Mouse (Mus musculus) left cerebral cortex, postnatal 36 days (tissue): ENCODE measurements around the gene Ttc23. TPM values are rescaled to one million over a fixed set of nuclear protein-coding genes. Genes with fewer than 3 reads are reported as not detected.

Source experiments
- DNase-seq, 2 experiments: peaks; one replicate each; pipeline ENCODE4 v3.0.0; 2021 to 2022; ENCODE audit warnings: low spot score in 2 of 2, mixed read lengths in 1 of 2
- intact Hi-C: fragments of 180-260 bp; cut with DNase I; formaldehyde crosslinking; loops from one replicate; pipeline ENCODE4 v1.15.1; 2025
- total RNA-seq, 2 experiments: library from RNA; stranded (reverse); gene quantifications; 2 replicates each; pipeline ENCODE4 v1.2.3; 2021

Ttc23 gene
- total RNA-seq, 2 experiments from 2014 or later, result 5.8 to 7.0 TPM

DNA sequence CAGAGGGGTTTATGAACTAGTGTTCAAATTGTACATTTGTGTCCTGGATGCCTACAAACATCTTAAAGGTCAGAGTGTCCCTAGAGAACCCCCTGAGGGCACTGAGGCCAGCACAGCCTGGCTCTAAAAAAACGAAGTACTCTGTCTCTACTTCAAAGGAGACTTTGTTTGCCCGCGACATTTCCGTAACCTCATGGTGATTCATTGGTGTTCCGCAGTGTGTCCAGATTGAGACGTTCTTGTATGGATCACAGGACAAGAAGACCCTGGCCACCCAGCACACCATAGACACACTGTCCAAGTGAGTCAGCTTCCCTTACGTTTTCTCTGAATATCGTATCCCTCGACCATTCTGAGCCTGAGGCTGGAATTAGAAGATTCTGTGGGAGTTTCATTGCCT, 77.8 kb downstream of the Ttc23 start:
- intact Hi-C loops, result no loop called here
- no peak for DNase-seq

DNA sequence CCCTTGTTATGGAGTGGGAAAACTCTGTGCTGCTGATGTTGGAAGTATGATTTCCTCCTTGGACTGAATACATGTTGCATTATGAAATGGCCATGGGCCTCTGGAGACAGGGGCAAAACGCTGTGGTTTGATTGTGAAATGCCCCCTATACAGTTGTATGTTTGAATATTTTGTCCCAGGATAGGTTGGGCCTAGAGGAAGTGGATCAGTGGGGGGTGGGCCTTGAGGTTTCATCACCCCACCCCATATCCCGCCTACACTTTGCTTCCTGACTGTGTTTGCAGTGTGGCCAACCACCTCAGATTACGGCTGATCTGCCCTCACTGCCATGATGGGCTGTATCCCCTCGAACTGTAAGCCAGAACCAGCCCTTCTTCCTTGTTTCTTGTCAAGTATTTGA, 81.0 kb downstream of the Ttc23 start:
- DNase-seq, result no peak
- intact Hi-C loops, result no loop called here

DNA sequence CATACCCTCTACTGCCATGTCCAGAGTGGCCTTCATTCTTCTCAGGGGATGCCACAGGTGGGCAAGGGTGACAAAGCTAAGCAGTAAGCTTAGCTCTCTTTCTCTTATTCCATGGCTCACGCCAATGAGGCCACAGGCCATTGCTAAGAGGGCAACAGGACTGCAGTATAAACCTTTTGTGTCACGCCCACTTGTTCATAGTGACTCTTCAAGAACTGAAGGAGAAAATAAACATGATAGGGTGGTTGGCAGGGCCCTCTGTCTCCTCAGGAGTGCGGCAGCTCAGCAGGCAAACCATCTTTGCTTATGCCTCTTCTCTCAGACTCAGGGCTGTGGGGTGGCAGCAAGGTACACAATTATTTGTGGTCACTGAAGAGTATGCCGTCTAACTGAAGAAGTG, 81.6 kb downstream of the Ttc23 start:
- intact Hi-C loops, result no loop called here
- DNase-seq, result no peak

DNA sequence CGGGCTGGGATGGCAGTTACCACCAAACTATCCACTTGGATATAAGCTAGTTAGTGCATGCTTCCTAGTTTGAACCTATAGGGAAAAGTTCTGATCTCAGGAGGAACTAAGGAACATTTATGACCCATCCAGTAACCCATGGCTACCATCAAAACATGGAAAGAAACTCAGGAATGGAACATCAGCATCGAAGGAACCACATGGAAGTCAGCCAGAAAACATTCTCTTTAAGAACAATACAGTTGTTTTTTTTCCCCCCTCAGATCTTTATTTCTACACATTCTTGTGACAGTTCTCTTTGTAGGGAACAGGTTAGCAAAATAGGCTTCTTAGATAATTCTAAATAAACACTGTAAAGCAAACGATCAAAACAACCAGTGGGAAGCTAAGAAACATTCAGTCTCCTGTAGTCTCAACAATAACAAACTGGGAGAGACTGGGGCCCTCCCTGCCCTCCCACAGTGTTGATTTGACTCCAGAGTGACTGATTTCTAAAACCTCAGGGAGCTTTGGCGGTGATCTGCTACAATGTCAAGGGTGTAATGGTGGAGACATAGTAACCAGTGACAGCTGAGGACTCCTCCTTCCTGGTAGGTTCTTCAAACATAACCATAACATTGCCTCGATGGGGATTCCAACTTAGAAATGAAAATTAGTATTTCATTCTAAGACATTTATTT, 83.4 kb downstream of the Ttc23 start:
- DNase-seq, result no peak
- intact Hi-C loops, result no loop called here

DNA sequence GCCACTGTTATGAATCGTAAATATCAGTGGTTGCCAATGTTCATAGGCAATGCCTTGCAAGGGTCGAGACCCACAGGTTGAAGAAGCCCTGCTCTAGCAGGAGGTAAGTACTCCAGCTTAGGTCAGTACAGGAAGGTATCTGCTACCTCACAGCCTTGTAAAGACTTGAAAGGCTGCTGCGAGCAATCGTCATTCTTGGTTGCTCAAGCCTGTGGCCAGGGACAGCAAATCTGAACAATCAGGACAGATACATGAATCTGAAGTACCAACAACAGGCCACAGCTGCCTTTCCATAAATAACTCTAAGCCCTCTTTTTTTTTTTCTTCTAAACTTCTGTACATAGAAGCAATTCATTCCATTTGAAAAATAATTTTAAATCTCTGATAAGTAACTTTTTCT, 85.1 kb downstream of the Ttc23 start:
- intact Hi-C loops, result no loop called here

DNA sequence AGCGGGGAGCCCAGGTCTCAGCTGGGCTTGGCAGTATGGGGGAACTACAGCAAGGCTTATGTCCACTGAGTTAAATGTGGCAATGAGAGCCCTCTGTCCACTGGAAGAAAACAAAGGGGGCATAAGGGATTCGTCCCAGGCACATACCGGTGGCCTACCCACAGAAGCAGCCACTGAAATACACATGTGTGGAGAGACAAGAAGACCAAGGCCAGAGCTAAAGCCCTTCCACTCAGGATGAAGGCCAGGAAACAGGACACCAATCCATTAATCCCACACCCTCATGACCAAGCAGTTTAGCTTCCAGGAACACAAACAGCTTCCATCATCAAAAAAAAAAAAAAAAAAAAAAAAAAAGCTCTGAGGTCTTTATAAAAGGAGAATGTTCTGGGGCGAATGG, 93.2 kb downstream of the Ttc23 start:
- DNase-seq, result no peak
- intact Hi-C loops, result no loop called here

More for the DNA sequence above, 85.1 kb downstream of the Ttc23 start:
- DNase-seq, result no peak

DNA sequence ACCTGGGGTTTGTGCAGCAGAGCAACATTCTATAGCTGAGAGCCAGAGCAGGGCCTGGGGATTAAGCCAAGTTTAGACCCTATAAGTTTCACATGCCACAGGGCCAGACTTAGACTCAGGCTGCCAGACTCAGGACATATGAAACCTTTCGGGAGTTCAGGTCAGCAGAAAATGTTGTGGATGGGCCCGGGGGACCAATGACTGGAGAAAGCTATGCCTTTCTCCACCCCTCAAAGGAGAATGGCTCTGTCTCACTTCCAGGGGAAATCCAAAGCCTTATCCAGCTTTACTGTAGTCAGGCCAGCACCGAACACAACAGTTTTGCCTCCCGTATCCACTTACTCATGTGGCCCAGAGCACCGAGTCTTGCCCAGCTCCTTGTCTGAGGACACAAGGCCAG, 93.6 kb downstream of the Ttc23 start:
- intact Hi-C loops, result no loop called here
- DNase-seq, result no peak

DNA sequence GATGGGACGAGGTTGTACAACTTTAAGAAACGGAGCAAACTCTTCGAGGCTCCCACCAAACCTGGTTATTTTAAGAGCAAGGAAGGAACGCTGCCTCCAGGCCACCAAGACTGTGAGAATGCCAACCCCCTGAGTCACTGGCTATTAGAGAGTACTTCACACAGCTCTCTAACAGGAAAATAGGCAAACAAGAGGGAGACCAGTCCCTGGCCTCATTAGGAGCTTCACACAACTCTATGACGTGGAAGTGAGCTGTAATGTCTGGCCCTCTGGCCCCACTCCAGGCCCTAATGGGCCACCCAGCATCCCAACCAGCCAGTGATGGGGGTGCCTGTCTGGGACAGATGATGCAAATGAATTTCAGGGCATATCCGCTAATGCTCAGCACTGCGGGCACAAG, 94.5 kb downstream of the Ttc23 start:
- DNase-seq, result no peak
- intact Hi-C loops, result no loop called here

DNA sequence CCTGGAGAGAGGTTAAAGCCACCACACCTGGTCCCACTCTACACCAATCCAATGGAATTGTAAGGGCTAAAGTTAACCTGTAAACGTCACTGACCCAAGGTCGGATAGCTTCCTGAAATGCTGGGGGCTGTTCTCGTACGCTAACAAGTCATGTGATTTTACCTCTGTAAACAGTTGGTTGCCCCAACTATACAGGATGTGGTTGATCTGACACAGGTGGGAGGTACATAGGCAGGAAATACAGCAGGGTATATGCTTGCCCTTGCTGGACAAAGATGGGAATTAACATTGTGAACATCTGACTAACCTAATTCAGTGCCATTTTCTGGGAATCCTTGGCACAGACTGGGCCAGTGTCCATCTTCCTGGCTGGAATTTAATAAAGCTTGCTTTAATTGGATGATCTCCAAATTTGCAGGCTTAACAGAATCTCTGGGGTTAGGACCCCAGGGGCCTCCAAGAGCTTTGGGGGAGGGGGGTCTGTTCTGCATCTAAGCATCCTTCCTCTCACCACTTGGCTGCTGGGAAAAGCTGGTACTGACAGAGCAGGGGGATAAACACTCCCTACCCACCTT, 100.6 kb downstream of the Ttc23 start:
- intact Hi-C loops, result no loop called here

DNA sequence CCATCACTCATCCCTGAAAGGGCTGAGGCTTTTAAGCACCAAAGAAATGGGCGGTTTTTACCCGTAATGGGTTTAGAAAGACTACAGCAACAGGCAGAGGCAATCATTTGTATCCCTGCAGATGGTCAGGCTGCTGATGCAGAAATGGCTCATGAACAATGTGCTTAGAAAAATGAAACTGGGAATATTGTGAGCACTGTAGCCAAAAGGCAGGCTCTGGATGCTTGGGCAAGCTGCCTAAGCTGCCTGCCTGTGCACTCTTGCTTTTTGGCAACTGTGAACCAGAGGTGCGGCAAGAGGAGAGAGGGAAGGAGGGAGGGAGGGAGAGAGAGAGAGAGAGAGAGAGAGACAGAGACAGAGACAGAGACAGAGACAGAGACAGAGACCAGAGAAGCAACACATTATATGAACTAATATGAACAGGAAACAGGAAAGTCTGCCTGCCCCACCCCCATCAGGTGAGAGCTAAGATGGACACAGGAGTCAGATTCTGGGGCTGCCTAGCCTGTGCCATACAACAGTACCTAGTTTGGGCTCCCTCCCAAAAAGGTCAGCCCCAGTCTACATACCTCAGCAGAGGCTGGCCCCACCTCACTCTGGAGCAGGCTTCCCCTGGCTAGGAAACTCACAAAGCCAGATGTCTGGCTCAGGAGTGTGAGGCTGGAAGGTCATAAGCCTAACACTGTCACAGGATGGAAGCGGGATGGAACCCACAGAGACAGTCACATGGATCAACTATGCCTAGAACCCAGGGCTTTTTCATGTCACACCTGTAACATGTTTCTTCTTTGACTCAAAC, 102.4 kb downstream of the Ttc23 start:
- no peak for DNase-seq
- intact Hi-C loops, result no loop called here

More for the DNA sequence above, 100.6 kb downstream of the Ttc23 start:
- no peak for DNase-seq

DNA sequence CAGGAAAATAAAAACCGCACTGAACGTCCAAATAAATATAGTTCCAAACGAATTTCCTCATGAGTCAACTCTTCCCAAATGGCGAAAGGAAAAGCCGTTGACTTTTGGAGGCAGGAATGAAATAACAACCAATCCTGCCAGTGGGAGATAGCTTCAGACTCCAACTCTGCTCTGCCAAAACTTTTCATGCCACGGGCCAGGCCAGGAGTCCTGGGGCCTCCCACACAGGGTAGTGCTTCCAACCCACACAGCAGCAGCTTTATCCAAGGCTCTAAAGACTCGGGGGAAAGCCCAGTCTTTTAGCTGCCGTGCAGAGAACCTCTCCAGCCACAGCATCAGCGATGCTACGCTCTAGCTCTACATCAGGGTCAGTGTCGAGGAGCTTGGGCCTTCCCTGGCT, 107.4 kb downstream of the Ttc23 start:
- intact Hi-C loops, result loop anchor here (5.0 kb wide), 1 partner anchor 42 kb away; no protein-coding TSS in a partner anchor
- DNase-seq, result no peak

DNA sequence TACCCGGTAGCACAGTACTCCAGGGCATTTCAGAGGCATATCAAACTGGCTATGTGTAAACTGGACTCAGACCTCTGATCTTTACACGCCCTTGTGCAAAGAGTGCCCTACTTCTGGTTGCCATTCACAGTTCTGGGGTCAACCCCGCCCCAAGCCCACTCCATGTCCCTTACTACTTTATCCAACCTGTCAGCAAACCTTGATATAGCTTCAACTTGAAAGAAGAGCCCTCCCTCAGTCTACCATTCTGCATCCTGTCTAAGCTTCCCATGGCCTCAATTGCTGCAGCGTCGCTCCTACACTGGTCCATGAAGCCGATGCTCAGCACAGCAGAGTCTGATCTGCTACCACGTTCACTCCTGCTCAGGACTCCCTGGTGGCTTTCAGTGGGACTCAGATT, 108.2 kb downstream of the Ttc23 start:
- intact Hi-C loops, result loop anchor here (5.0 kb wide), 1 partner anchor 43 kb away; no protein-coding TSS in a partner anchor
- no peak for DNase-seq

DNA sequence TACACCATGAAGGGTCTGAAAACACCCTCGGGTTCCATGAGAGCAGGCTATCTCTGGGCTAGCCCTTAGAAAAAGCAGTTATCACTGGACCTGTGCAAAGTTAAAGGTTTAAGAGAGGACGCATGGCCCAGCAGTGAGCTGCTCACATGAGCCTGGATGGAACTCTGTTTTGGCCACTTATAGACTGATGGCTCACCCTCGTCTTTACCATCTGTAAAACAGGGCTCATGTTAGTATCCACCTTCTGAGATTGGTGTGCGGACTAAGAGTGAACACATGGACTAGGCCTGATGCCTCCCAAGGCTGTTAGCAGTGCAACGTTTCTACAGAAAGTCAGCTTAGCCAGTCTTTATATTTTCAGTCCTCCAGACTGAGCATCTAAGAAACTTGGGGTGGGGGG, 109.4 kb downstream of the Ttc23 start:
- intact Hi-C loops, result loop anchor here (5.0 kb wide), 1 partner anchor 44 kb away; no protein-coding TSS in a partner anchor
- no peak for DNase-seq

DNA sequence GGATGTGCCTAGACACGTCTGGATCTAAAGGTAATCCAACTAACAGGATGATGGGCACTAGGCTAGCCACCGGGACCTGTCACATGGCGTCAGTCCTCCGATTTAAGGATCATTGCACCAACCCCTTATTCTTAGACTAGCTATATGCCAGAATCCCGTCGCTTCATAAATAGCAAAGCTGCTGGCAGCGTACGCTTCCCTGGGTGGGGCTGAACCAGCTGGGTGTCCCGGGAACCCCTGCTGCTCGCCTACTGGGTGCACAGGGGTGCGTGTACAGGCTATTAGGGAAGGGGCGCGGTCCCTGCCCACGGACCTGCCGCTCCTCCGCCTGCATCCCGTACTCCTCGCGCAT, 111.3 kb downstream of the Ttc23 start:
- intact Hi-C loops, result loop anchor here (5.0 kb wide), 1 partner anchor 46 kb away; no protein-coding TSS in a partner anchor
- no peak for DNase-seq

DNA sequence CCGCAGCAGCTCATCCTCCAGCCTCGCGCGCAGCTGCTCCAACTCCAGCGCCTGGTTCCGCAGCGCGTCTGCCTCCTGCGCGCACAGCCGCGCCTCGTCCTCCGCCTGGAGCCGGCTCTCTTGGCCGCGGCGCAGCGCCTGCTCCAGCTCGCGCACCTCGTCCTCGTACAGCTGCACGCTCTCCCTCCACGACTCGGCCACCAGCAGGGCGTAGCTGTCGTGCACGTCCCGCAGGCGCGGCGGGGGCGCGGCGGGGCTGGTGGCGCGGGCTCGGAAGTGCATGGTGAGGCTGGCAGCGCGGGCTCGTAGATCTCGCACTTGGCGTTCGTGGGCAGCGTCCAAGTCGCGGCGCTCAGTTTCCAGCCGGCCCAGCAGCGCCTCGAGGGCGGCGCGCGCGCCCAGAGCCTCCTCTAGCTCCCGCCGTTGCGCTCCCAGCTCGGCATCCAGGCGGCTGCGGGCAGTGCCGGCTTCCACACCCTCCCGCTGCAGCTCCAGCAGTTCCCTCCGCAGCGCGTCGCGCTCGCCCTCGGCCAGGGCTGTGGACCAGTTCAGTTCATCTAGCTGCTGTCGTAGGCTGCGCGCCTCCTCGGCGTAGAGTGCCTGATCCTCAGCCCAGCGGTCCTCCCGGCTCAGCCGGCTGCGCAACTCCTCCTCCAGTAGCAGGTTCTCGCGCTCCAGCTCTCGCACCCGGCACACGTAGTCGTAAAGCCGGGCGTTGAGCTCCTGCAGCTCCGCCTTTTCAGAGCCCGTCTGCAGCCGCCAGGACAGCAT, 111.8 kb downstream of the Ttc23 start:
- intact Hi-C loops, result loop anchor here (1.0 to 5.0 kb wide), 2 partner anchors 47 to 87 kb away; no protein-coding TSS in a partner anchor
- DNase-seq, result peak; percentile 81 to 85

DNA sequence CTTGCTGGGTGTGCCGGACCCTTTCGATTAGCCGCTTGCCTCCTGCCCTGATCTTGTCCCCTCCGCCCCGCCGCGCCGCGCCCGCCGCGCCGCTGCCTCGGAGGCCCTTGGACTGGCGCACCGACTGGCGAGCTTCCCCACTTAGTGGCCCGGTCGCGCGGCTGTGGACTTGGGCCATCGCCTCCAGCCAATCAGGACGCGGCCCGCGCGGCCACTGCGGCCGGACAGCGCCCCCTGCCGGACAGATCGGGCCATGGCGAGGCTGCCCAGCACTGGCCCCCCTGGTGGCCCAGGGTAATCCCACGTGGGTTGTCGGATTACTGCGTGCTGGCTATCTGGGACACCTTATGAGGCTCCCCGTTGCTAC, 112.4 kb downstream of the Ttc23 start, which contains the start of gene Synm:
TSS of gene Synm (minus strand) at position 114 of the 367 bp plus-strand sequence.
- intact Hi-C loops, result loop anchor here (1.0 to 5.0 kb wide), 2 partner anchors 47 to 87 kb away; no protein-coding TSS in a partner anchor
- peak; percentile 90 to 92 for DNase-seq

DNA sequence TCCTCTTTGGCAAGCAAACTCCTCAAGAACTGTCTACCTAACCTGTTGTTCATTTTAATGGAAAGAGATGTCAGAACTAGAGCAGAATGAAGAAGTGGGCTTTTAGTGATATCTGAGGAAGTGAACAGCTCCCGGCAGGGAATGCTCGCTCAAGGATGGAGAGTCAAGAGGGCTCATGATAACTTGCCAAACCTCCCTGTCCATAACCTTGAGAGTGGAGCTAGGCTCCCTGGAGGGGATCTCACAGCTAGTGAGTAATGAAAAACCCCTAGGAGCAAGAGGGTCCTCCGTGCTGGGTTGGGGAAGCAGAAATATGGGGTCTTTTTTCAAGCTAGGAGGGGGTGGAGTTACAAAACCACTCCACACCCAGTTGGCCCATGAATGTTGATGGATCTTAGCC, 116.4 kb downstream of the Ttc23 start:
- intact Hi-C loops, result no loop called here
- no peak for DNase-seq

DNA sequence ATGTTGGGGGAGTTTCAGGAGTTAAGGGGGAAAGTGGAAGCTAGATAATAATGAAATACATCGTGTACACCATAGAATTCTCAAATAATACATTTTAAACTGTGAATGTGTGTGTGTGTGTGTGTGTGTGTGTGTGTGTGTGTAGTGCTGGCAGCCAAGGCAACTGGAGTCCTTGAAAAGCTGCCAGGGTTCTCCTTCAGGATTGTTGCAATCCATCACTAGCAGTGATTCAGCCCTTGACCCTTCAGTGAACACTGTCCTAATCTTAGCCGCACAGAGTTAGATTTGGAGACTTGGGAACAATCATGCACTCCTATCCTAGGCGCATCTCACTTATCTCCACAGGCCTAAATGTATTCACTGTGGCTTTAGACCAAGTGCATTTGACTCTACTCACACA, 120.9 kb downstream of the Ttc23 start:
- DNase-seq, result no peak
- intact Hi-C loops, result no loop called here

DNA sequence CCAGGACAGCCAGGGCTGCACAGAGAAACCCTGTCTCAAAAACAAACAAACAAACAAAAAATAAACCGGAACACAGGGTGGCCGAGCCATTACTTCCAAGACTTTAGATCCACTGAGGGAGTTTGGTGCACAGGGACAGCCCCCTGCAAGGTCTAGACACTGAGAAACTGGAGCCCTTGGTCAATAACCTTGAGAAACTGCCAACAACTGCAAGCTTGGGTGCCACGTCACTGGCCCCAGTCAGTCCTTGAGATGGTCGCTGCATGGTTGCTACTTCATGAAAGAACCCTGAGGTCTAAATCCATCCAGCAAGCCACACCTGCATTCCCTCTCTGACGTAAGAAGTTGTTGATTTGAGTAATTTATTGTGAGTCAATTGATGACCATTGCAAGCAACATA, 122.3 kb downstream of the Ttc23 start:
- intact Hi-C loops, result no loop called here
- DNase-seq, result no peak

DNA sequence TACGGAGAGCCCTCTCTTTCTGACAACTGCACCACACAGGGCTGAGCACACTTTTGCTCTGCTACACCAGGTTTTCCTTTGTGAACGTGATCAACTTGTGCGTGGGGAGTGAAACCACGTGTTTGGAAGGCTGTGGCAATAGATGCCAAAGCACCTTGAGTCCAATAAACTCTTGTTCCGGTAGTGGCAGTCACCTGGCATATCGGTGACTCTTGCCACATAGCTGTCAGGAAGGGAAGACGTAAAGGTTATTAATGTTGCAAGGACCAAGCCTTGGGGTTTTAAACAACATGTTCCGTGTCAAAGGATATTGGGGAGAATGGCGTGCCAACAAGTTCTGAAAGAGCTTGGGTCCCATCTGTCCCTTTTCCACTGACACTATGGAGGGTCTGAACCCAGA, 125.0 kb downstream of the Ttc23 start:
- intact Hi-C loops, result no loop called here
- no peak for DNase-seq
